Mouse (Mus musculus): ENCODE measurements around the gene Tmem101. TPM values are rescaled to one million over a fixed set of nuclear protein-coding genes. Genes with fewer than 3 reads are reported as not detected.

Tmem101 gene
- polyA plus RNA-seq, 1 experiment from 2014 or later = 11.4 TPM

- H3K4me3 ChIP-seq (ENCODE audit: low read depth, low read length) = no peak overlapping the region
- H3K9ac ChIP-seq (ENCODE audit: low read depth, low read length) = no peak overlapping the region
- H3K9me3 ChIP-seq (ENCODE audit: control insufficient read depth) = no peaks in the 10 kb centered on the region
- H3K4me1 ChIP-seq (replicated peaks; ENCODE audit: control insufficient read depth, insufficient read depth, low read length) = no peaks in the 10 kb centered on the region
- no peaks in the 10 kb centered on the region for H3K27me3 ChIP-seq (replicated peaks; ENCODE audit: control insufficient read depth, insufficient read depth, low read length)
- peaks cover 28% of the 10 kb centered on the region for H3K36me3 ChIP-seq (ENCODE audit: control insufficient read depth, insufficient read depth)
- peak overlapping the region; percentile 83; the same call in 1 of the 2 replicates for H3K4me2 ChIP-seq (replicated peaks; ENCODE audit: low read depth)
- TF ChIP-seq CTCF (IDR thresholded peaks at IDR 0.05; ENCODE audit: low read depth) = no peak
- WGBS = 31% methylated on average over 4 of the region's 4 CpGs
- no peak for ATAC-seq
- H3K27ac ChIP-seq (ENCODE audit: low read depth, low read length) = no peak overlapping the region
These were observed 34.6 kb upstream of the Tmem101 start for GRCm38 (mm10) chr11:102190848-102191247.

GRCm38 (mm10) chr11:102189461-102190436, 33.5 kb upstream of the Tmem101 start, which contains the start of gene G6pc3:
G6pc3 (plus strand) TSS chr11:102189620.
- under 1% methylated on average over 49 of the region's 50 CpGs for WGBS

DNA sequence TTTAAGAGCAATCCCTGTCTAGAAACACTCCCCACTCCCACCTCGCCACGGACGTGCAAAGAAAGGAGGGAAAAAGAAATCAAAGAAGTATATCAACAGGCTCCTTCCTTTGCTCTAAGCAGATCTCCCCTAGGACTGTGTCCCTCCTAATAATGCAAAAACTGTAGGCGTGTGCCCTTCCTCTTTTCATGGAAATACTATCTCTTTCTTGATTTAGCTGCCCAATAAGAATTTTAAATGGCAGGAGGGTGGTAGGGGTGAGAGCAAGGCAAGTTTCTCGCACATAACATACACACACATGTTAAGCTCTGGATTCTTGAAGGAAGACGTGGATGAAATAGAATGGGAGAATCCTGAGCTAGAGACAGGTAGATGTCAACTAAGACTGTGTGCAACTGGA, 32.8 kb upstream of the Tmem101 start:
- no peaks in the 10 kb centered on the region for H3K9me3 ChIP-seq (ENCODE audit: control insufficient read depth)
- TF ChIP-seq CTCF (IDR thresholded peaks at IDR 0.05; ENCODE audit: low read depth) = no peak
- WGBS = 58% methylated on average over 6 of the region's 6 CpGs
- peaks cover 11% of the 10 kb centered on the region; the same call in 1 of the 2 replicates for H3K36me3 ChIP-seq (ENCODE audit: control insufficient read depth, insufficient read depth)
- H3K27ac ChIP-seq (ENCODE audit: low read depth, low read length) = peak overlapping the region; percentile 50; the same call in 1 of the 2 replicates
- H3K4me1 ChIP-seq (replicated peaks; ENCODE audit: control insufficient read depth, insufficient read depth, low read length) = no peaks in the 10 kb centered on the region
- H3K4me3 ChIP-seq (ENCODE audit: low read depth, low read length) = peak overlapping the region; percentile 67
- 0 out of 2 replicates have a peak overlapping the region, but pooled peaks have one; percentile 23 for H3K9ac ChIP-seq (ENCODE audit: low read depth, low read length)
- ATAC-seq = no peak
- peak overlapping the region; percentile 83 for H3K4me2 ChIP-seq (replicated peaks; ENCODE audit: low read depth)
- no peaks in the 10 kb centered on the region for H3K27me3 ChIP-seq (replicated peaks; ENCODE audit: control insufficient read depth, insufficient read depth, low read length)

More at GRCm38 (mm10) chr11:102189461-102190436, 33.5 kb upstream of the Tmem101 start, which contains the start of gene G6pc3:
- Histone ChIP-seq H3K36me3 (ENCODE audit: control insufficient read depth, insufficient read depth) (peaks cover 17% of the 10 kb centered on the region; the same call in 1 of the 2 replicates), H3K4me3 (ENCODE audit: low read depth, low read length) (peak within 1 kb of the TSS; percentile 67), H3K9ac (ENCODE audit: low read depth, low read length) (peak within 1 kb of the TSS; percentile 49), H3K4me2 (replicated peaks; ENCODE audit: low read depth) (peak within 1 kb of the TSS; percentile 83), H3K27ac (ENCODE audit: low read depth, low read length) (peak within 1 kb of the TSS; percentile 50), H3K4me1 (replicated peaks; ENCODE audit: control insufficient read depth, insufficient read depth, low read length) (no peaks in the 10 kb centered on the region), H3K27me3 (replicated peaks; ENCODE audit: control insufficient read depth, insufficient read depth, low read length) (no peaks in the 10 kb centered on the region), H3K9me3 (ENCODE audit: control insufficient read depth) (no peaks in the 10 kb centered on the region)
- TF ChIP-seq CTCF (IDR thresholded peaks at IDR 0.05; ENCODE audit: low read depth) = no peak
- peak; percentile 76 for ATAC-seq

DNA sequence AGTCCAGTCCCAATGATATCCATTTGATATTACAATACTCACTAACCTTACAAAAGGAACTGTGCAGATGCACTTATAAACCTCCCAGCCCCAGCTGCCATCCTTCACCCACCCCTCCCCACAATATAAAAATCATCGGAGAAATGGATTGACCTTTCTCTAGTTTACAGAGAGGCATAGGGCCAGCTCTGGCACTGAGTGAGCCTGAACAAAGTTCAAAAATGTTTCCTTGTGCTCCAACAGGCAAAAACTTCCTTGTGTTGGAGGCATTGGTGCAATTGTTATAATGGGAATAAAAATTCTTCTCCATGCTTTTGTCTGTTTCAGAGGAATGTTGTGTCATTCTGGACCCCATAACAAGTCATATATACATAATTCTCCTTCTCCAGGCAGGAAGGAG, 30.0 kb upstream of the Tmem101 start:
- no peaks in the 10 kb centered on the region for H3K9me3 ChIP-seq (ENCODE audit: control insufficient read depth)
- H3K4me2 ChIP-seq (replicated peaks; ENCODE audit: low read depth) = peak overlapping the region; percentile 72; the same call in 1 of the 2 replicates
- peak overlapping the region; percentile 72 for H3K27ac ChIP-seq (ENCODE audit: low read depth, low read length)
- 0 out of 2 replicates have a peak, but pooled peaks cover 3% of the 10 kb centered on the region for H3K4me1 ChIP-seq (replicated peaks; ENCODE audit: control insufficient read depth, insufficient read depth, low read length)
- no peak overlapping the region for H3K4me3 ChIP-seq (ENCODE audit: low read depth, low read length)
- ATAC-seq = no peak
- no peaks in the 10 kb centered on the region for H3K27me3 ChIP-seq (replicated peaks; ENCODE audit: control insufficient read depth, insufficient read depth, low read length)
- H3K9ac ChIP-seq (ENCODE audit: low read depth, low read length) = no peak overlapping the region
- no peaks in the 10 kb centered on the region for H3K36me3 ChIP-seq (ENCODE audit: control insufficient read depth, insufficient read depth)
- WGBS = 38% methylated on average over 1 of the region's 1 CpGs
- TF ChIP-seq CTCF (IDR thresholded peaks at IDR 0.05; ENCODE audit: low read depth) = no peak

DNA sequence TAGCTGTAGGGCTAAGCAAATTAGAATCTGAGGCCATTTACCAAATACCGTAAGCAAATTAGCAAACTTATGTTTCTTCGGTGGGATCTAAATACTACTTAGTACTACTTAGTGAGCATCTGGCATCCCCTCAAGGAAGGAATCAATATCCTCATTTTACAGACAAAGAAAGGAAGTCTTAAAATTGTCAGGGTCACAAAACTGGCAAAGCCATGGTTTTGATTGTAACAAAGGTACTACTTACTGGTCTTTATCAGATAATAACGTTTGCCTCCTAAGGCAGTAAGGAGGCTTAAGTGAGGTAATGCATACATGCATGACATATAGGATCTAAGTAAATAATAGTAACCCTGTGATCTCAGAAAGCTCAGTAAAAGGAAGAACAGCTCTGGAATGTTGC, 29.5 kb upstream of the Tmem101 start:
- Histone ChIP-seq H3K36me3 (ENCODE audit: control insufficient read depth, insufficient read depth) (0 out of 2 replicates have a peak, but pooled peaks cover 3% of the 10 kb centered on the region), H3K27me3 (replicated peaks; ENCODE audit: control insufficient read depth, insufficient read depth, low read length) (no peaks in the 10 kb centered on the region), H3K9ac (ENCODE audit: low read depth, low read length) (peak overlapping the region; percentile 73), H3K4me1 (replicated peaks; ENCODE audit: control insufficient read depth, insufficient read depth, low read length) (0 out of 2 replicates have a peak, but pooled peaks cover 3% of the 10 kb centered on the region), H3K27ac (ENCODE audit: low read depth, low read length) (peak overlapping the region; percentile 72), H3K4me2 (replicated peaks; ENCODE audit: low read depth) (peak overlapping the region; percentile 72), H3K9me3 (ENCODE audit: control insufficient read depth) (no peaks in the 10 kb centered on the region), H3K4me3 (ENCODE audit: low read depth, low read length) (peak overlapping the region; percentile 82)
- WGBS = 46% methylated on average over 3 of the region's 3 CpGs
- no peak for ATAC-seq
- no peak for TF ChIP-seq CTCF (IDR thresholded peaks at IDR 0.05; ENCODE audit: low read depth)
